Mouse (Mus musculus) neural tube, embryonic 14.5 days (tissue): Measurements from ENCODE around the gene Hcfc2. TPM values are rescaled to one million over a fixed set of nuclear protein-coding genes. Genes with fewer than 3 reads are reported as not detected.

Experiments used
- ATAC-seq: fragments of 200-750 bp; cut with Nextera tagmentation; 2 replicates; pipeline ENCODE4 v1.8.0; 2017; ENCODE audit warnings: low read depth, mild to moderate bottlenecking, moderate TSS enrichment, moderate library complexity
- H3K27ac ChIP-seq: fragments of 300-500 bp; sonication (generic); 2 replicates; pipeline ENCODE4 v1.5.1; 2014; ENCODE audit warnings: low read depth, mild to moderate bottlenecking, control low read depth, low read length, moderate library complexity, mixed read lengths
- H3K27me3 ChIP-seq: fragments of 300-500 bp; sonication (generic); 2 replicates; pipeline ENCODE4 v1.6.1; 2014; ENCODE audit warnings: low read length; ENCODE audit not compliant: control insufficient read depth, insufficient read depth
- H3K36me3 ChIP-seq: fragments of 300-500 bp; sonication (generic); 2 replicates; pipeline ENCODE4 v1.6.1; 2014; ENCODE audit warnings: low read length, mixed read lengths; ENCODE audit not compliant: control insufficient read depth, insufficient read depth
- H3K4me1 ChIP-seq: fragments of 300-500 bp; sonication (generic); 2 replicates; pipeline ENCODE4 v1.6.1; 2014; ENCODE audit warnings: low read length; ENCODE audit not compliant: control insufficient read depth, insufficient read depth
- H3K4me2 ChIP-seq: fragments of 300-500 bp; sonication (generic); 2 replicates; pipeline ENCODE4 v1.6.1; 2014; ENCODE audit warnings: mild to moderate bottlenecking, low read depth, low read length, control low read depth
- H3K4me3 ChIP-seq: fragments of 300-500 bp; sonication (generic); 2 replicates; pipeline ENCODE4 v1.5.1; 2014; ENCODE audit warnings: low read depth, low read length, control low read depth, mixed read lengths
- H3K9ac ChIP-seq: fragments of 300-500 bp; sonication (generic); replicated peaks from 2 replicates; pipeline ENCODE4 v1.6.1; 2014; ENCODE audit warnings: low read depth, mild to moderate bottlenecking, control low read depth, low read length, mixed read lengths
- H3K9me3 ChIP-seq: fragments of 300-500 bp; sonication (generic); 2 replicates; pipeline ENCODE4 v1.6.1; 2016; ENCODE audit warnings: low read length; ENCODE audit not compliant: control insufficient read depth
- WGBS: fragments of 180-500 bp; shearing (Covaris S2); extraction: QIAGEN DNeasy Blood & Tissue Kit; methylation state at CpG from one replicate; pipeline ENCODE4 v1.1.7; 2014; 5-methylcytosine and 5-hydroxymethylcytosine counted together
- polyA plus RNA-seq: library from polyadenylated mRNA; unstranded; fragments of >200 nt; fragmentation: Nextera tagmentation; extraction: Ambion mirVana; gene quantifications from 2 replicates; pipeline ENCODE4 v1.2.1, GENCODE M21; 2014

The Hcfc2 gene
- polyA plus RNA-seq, 1 experiment from 2014 or later = 38.2 TPM

DNA sequence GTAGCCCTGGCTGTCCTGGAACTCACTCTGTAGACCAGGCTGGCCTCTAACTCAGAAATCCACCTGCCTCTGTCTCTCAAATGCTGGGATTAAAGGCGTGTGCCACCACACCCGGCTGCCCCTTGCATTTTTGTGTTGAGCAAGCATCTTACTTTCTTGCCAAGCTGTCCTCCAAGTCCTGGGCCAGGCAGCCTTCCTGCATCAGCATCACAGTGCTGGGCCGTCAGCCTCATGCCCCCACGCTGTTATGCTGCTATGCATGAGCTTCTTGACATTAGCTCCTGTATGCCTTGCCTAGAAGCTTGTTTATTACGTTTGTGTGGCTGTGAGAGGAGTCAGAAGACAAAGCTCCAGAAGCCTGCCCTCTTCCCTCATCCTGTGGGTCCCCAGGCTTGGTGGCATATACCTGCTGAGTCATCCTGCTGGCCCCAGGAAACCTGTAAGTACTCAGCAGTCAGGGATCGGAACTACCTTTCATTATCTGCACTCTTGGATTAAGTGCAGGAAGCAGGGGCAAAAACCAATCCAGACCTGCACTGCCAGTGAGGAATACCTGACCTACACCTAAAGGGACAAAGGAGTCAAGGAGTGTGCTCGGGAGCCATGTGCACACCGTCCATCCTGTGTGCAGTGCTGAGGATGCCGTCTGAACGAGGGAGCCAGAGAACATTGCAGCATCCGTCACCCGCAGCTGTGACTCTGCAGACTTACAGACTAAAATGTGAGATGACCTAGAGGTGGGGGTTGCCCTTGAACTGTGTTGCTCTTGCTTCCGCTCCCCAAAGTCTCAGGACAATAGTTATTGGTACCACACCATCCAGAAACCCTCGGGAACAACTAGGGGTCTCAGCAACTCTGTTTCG lies 51.3 kb downstream of the Hcfc2 start:
- WGBS = 92% methylated on average over 15 of the region's 15 CpGs
- Histone ChIP-seq H3K36me3 (peaks cover 49% of the 10 kb centered on the region), H3K9ac (no peak overlapping the region), H3K4me3 (no peak overlapping the region), H3K4me2 (no peak overlapping the region), H3K27ac (no peak overlapping the region), H3K4me1 (no peaks in the 10 kb centered on the region), H3K9me3 (no peaks in the 10 kb centered on the region), H3K27me3 (no peaks in the 10 kb centered on the region)
- ATAC-seq = no peak

DNA sequence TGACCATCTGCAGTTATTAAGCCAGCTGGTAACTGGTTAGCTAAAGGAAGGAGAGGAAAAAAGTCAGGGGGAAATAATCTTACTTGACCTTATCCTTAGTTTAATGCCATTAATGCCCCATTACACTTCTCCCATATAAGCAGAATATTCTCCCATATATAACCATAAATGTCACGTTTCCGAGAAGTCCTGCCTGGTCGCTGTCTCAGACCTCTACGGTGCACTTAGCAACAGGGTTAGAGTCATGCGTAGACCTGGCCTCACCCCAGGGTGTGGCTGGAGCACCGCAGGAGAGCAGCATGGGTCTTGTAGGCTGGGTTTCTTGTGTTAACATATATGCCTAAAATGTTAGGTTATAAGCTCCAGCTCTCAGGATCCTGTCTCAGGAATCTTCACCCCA lies 54.8 kb downstream of the Hcfc2 start:
- no peak for ATAC-seq
- peaks cover 82% of the 10 kb centered on the region for H3K36me3 ChIP-seq
- no peak overlapping the region for H3K27ac ChIP-seq
- H3K4me3 ChIP-seq = no peak overlapping the region
- WGBS = 76% methylated on average over 6 of the region's 6 CpGs
- H3K4me2 ChIP-seq = no peak overlapping the region
- H3K9ac ChIP-seq = no peak overlapping the region
- H3K4me1 ChIP-seq = no peaks in the 10 kb centered on the region
- H3K9me3 ChIP-seq = no peaks in the 10 kb centered on the region
- H3K27me3 ChIP-seq = no peaks in the 10 kb centered on the region

- Histone ChIP-seq H3K27ac (no peak overlapping the region), H3K4me3 (no peak overlapping the region), H3K4me2 (no peak overlapping the region), H3K27me3 (no peaks in the 10 kb centered on the region), H3K9ac (no peak overlapping the region), H3K36me3 (peaks cover 83% of the 10 kb centered on the region), H3K9me3 (no peaks in the 10 kb centered on the region), H3K4me1 (0 out of 2 replicates have a peak, but pooled peaks cover 3% of the 10 kb centered on the region)
- 90% methylated on average over 3 of the region's 3 CpGs for WGBS
- no peak for ATAC-seq
Observed at GRCm38 (mm10) chr10:82752921-82753320, 57.0 kb downstream of the Hcfc2 start.

GRCm38 (mm10) chr10:82754642-82755041 lies 58.7 kb downstream of the Hcfc2 start:
- ATAC-seq = no peak
- Histone ChIP-seq H3K9me3 (no peaks in the 10 kb centered on the region), H3K4me3 (no peak overlapping the region), H3K4me1 (peaks cover 3% of the 10 kb centered on the region; the same call in 1 of the 2 replicates), H3K27me3 (no peaks in the 10 kb centered on the region), H3K9ac (no peak overlapping the region), H3K27ac (no peak overlapping the region), H3K4me2 (no peak overlapping the region), H3K36me3 (peaks cover 78% of the 10 kb centered on the region)
- WGBS = 100% methylated on average over 1 of the region's 1 CpGs

DNA sequence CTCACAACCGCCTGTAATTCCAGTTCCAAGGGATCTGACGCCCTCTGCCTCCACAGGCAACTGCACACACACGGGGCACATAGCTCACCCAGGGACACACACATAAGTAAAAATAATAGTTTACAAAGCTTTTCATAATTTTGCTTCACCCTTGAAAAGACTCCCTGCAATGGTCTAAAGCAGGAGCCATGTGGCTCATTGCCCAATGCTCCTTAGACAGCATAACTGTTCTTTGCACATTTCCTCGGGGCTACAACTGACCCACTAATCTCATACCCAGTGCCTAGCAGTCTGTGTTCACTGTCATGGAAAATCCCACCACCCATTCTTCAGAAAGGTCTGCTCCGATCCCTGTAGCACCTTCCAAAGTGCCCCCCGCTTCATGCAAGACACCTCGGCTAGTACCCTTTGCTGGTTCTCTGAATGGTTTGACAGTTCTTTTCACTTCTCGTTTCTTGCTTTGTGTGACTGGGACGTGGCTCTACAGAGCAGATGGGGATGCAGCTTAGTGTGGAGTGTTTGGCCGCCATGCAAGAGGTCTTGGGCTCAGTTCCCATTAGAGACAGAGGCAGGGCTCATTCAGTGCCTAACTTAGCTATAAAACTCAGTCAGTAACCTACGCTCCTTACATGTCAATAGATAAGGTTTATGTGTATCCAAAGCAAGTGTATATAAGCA lies 59.4 kb downstream of the Hcfc2 start:
- Histone ChIP-seq H3K9me3 (no peaks in the 10 kb centered on the region), H3K27ac (no peak overlapping the region), H3K27me3 (no peaks in the 10 kb centered on the region), H3K36me3 (peaks cover 75% of the 10 kb centered on the region), H3K4me2 (no peak overlapping the region), H3K4me1 (peaks cover 8% of the 10 kb centered on the region), H3K9ac (no peak overlapping the region), H3K4me3 (no peak overlapping the region)
- ATAC-seq = no peak
- 95% methylated on average over 11 of the region's 11 CpGs for WGBS

DNA sequence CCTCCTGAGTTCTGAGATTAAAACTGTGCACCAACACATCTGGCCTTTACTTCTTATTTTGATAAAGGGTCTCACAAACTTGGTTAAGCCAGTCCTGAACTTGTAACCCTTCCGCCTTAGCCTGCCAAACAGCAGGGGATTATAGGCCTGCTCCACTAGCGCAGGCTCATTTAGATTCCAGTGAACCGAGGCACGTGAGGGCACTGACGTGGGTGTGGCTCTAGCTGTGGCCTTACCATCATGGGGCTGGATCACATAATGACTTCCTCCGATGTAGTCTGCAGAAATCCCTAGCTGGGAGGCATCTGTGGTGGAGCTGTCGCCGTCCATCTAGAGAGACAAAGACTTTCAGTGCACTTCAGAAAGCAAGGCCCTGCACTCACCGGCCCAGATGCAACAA lies 60.5 kb downstream of the Hcfc2 start:
- no peak overlapping the region for H3K4me2 ChIP-seq
- H3K4me3 ChIP-seq = no peak overlapping the region
- H3K4me1 ChIP-seq = peaks cover 20% of the 10 kb centered on the region
- WGBS = 71% methylated on average over 9 of the region's 9 CpGs
- no peaks in the 10 kb centered on the region for H3K27me3 ChIP-seq
- no peak overlapping the region for H3K27ac ChIP-seq
- H3K9me3 ChIP-seq = no peaks in the 10 kb centered on the region
- no peak overlapping the region for H3K9ac ChIP-seq
- ATAC-seq = no peak
- peaks cover 67% of the 10 kb centered on the region for H3K36me3 ChIP-seq

DNA sequence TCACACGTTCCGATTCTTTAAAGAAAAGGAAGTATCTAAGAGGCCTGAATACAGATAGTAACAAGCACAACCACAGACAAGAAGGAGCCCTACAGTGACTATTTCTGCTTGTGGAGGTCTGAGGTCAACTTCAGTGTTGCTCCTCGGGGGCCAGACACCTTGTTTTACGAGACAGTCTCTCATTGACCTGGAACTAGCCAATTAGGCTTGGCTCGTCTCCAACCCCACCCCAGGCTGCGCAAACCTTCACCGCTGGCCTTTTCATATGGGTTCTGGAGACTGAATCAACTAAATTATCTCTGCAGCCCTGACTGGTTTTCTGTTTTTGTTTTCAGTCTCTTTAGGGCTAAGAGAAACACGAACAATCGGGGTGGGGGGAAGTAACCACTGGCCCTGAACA lies 61.4 kb downstream of the Hcfc2 start:
- Histone ChIP-seq H3K27ac (no peak overlapping the region), H3K27me3 (no peaks in the 10 kb centered on the region), H3K4me2 (no peak overlapping the region), H3K4me1 (peaks cover 22% of the 10 kb centered on the region), H3K4me3 (no peak overlapping the region), H3K9me3 (no peaks in the 10 kb centered on the region), H3K36me3 (peaks cover 58% of the 10 kb centered on the region), H3K9ac (no peak overlapping the region)
- no peak for ATAC-seq
- 49% methylated on average over 9 of the region's 9 CpGs for WGBS

GRCm38 (mm10) chr10:82758368-82758767 lies 62.4 kb downstream of the Hcfc2 start:
- no peaks in the 10 kb centered on the region for H3K9me3 ChIP-seq
- no peaks in the 10 kb centered on the region for H3K27me3 ChIP-seq
- H3K4me3 ChIP-seq = no peak overlapping the region
- no peak overlapping the region for H3K9ac ChIP-seq
- no peak overlapping the region for H3K27ac ChIP-seq
- 76% methylated on average over 6 of the region's 6 CpGs for WGBS
- no peak overlapping the region for H3K4me2 ChIP-seq
- peaks cover 48% of the 10 kb centered on the region for H3K36me3 ChIP-seq
- ATAC-seq = no peak
- peaks cover 22% of the 10 kb centered on the region for H3K4me1 ChIP-seq

DNA sequence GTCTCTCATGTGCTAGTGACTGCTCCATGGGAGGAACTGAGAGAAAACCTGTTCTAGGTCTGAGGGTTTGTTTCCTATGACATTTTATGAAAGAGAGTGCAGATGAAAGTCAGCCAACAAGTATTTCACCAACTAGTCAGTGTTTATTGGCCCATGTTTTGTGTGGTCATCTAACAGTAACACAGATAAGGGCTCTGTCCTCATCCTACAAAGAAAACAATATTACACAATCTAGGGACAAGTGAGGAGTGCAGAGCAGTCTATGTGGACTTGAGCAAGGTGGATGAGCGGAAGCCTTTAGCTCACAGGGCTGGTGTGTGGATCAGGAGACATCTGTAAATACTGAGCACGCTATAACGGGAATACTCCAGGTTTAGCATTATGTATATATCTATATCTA lies 62.9 kb downstream of the Hcfc2 start:
- peaks cover 22% of the 10 kb centered on the region for H3K4me1 ChIP-seq
- ATAC-seq = no peak

More for the DNA sequence above, 62.9 kb downstream of the Hcfc2 start:
- H3K36me3 ChIP-seq = peaks cover 43% of the 10 kb centered on the region
- H3K27ac ChIP-seq = no peak overlapping the region
- WGBS = 97% methylated on average over 3 of the region's 3 CpGs
- H3K9ac ChIP-seq = no peak overlapping the region
- no peaks in the 10 kb centered on the region for H3K27me3 ChIP-seq
- no peak overlapping the region for H3K4me2 ChIP-seq
- no peaks in the 10 kb centered on the region for H3K9me3 ChIP-seq
- no peak overlapping the region for H3K4me3 ChIP-seq
